Mouse (Mus musculus) splenic B cell, adult 2 months (primary cell): ENCODE results near the gene Hist1h4f.
A peak's percentile ranks its signal among the peaks of the same experiment; 100 is the strongest.
"Not testable (repeated sequence)": the region's sequence is repeated elsewhere in the genome, so short reads cannot be mapped to it uniquely, and the experiment has no call there.

ENCODE experiments used
- DNase-seq: peaks from one replicate; pipeline ENCODE4 v3.0.0-alpha.2; 2011; ENCODE audit warnings: low read depth, low spot score
- H3K27me3 ChIP-seq: 2 replicates; pipeline ENCODE4 v1.6.1; 2012; ENCODE audit warnings: mild to moderate bottlenecking, low read length, moderate library complexity, mixed read lengths; ENCODE audit not compliant: control insufficient read depth, poor library complexity, insufficient read depth, severe bottlenecking
- H3K36me3 ChIP-seq: 2 replicates; pipeline ENCODE4 v1.6.1; 2012; ENCODE audit warnings: mild to moderate bottlenecking, low read length, moderate library complexity, mixed read lengths; ENCODE audit not compliant: control insufficient read depth, poor library complexity, insufficient read depth, severe bottlenecking

Hist1h4f gene

GRCm38 (mm10) chr13:23551146-23551834, at the start of gene Hist1h4f:
TSS of gene Hist1h4f (minus strand) at chr13:23551648.
- DNase-seq, result peak; percentile 85
- H3K36me3 ChIP-seq, H3K27me3 ChIP-seq: not testable (repeated sequence)

- no peaks in the 10 kb centered on the region for H3K27me3 ChIP-seq
- peak; percentile 89 for DNase-seq
- no peaks in the 10 kb centered on the region for H3K36me3 ChIP-seq
These were observed 46.5 kb upstream of the Hist1h4f start for GRCm38 (mm10) chr13:23597957-23598356.

GRCm38 (mm10) chr13:23595622-23596372, 44.3 kb upstream of the Hist1h4f start:
- H3K36me3 ChIP-seq, result no peaks in the 10 kb centered on the region
- DNase-seq, result no peak
- H3K27me3 ChIP-seq, result no peaks in the 10 kb centered on the region

GRCm38 (mm10) chr13:23595185-23595584, 43.7 kb upstream of the Hist1h4f start:
- no peaks in the 10 kb centered on the region for H3K27me3 ChIP-seq
- H3K36me3 ChIP-seq, result no peaks in the 10 kb centered on the region
- no peak for DNase-seq

- Histone ChIP-seq H3K27me3 (no peaks in the 10 kb centered on the region), H3K36me3 (no peaks in the 10 kb centered on the region)
- no peak for DNase-seq
These were observed 41.8 kb upstream of the Hist1h4f start for GRCm38 (mm10) chr13:23593051-23593770.

- H3K36me3 ChIP-seq, result no peaks in the 10 kb centered on the region
- H3K27me3 ChIP-seq, result no peaks in the 10 kb centered on the region
- DNase-seq, result no peak
These were observed 41.2 kb upstream of the Hist1h4f start for GRCm38 (mm10) chr13:23592614-23593013.

GRCm38 (mm10) chr13:23591886-23592285, 40.4 kb upstream of the Hist1h4f start:
- DNase-seq, H3K27me3 ChIP-seq, H3K36me3 ChIP-seq: not testable (repeated sequence)

GRCm38 (mm10) chr13:23591206-23591605, 39.8 kb upstream of the Hist1h4f start:
- DNase-seq, result no peak
- no peaks in the 10 kb centered on the region for H3K36me3 ChIP-seq
- no peaks in the 10 kb centered on the region for H3K27me3 ChIP-seq

GRCm38 (mm10) chr13:23586940-23587225, 35.4 kb upstream of the Hist1h4f start:
- Histone ChIP-seq H3K27me3 (no peaks in the 10 kb centered on the region), H3K36me3 (no peaks in the 10 kb centered on the region)
- DNase-seq, result peak; percentile 7

- no peaks in the 10 kb centered on the region for H3K27me3 ChIP-seq
- H3K36me3 ChIP-seq, result no peaks in the 10 kb centered on the region
- DNase-seq, result peak; percentile 24
These were observed 34.9 kb upstream of the Hist1h4f start for GRCm38 (mm10) chr13:23586099-23586939.

GRCm38 (mm10) chr13:23585442-23586098, 34.1 kb upstream of the Hist1h4f start:
- DNase-seq, result peak; percentile 94
- H3K36me3 ChIP-seq, H3K27me3 ChIP-seq: not testable (repeated sequence)

- DNase-seq, result peak; percentile 80
- no peaks in the 10 kb centered on the region for H3K36me3 ChIP-seq
These were observed 33.6 kb upstream of the Hist1h4f start for GRCm38 (mm10) chr13:23585029-23585441.

GRCm38 (mm10) chr13:23584331-23584730, 32.9 kb upstream of the Hist1h4f start:
- DNase-seq, result peak; percentile 10
- Histone ChIP-seq H3K36me3 (no peaks in the 10 kb centered on the region), H3K27me3 (no peaks in the 10 kb centered on the region)

More at GRCm38 (mm10) chr13:23585029-23585441, 33.6 kb upstream of the Hist1h4f start:
- no peaks in the 10 kb centered on the region for H3K27me3 ChIP-seq
